Mouse (Mus musculus) forebrain, embryonic 11.5 days (tissue): ENCODE data around the gene Pcp2. TPM values are rescaled to one million over a fixed set of nuclear protein-coding genes. Genes with fewer than 3 reads are reported as not detected.
A peak's percentile ranks its signal among the peaks of the same experiment; 100 is the strongest.

ENCODE experiments used
- ATAC-seq: fragments of 200-750 bp; cut with Nextera tagmentation; replicated peaks from 2 replicates; pipeline ENCODE4 v1.8.0; 2017; ENCODE audit warnings: moderate TSS enrichment; ENCODE audit not compliant: low FRiP score
- DNase-seq: peaks from one replicate; pipeline ENCODE4 v3.0.0-alpha.2; 2017; ENCODE audit warnings: low spot score
- H3K27ac ChIP-seq: fragments of 300-500 bp; sonication (generic); 2 replicates; pipeline ENCODE4 v1.5.1; 2014; ENCODE audit warnings: low read depth, low read length
- H3K27me3 ChIP-seq: fragments of 300-500 bp; sonication (generic); 2 replicates; pipeline ENCODE4 v1.6.1; 2014; ENCODE audit warnings: mild to moderate bottlenecking, low read length, mixed read lengths; ENCODE audit not compliant: control insufficient read depth, insufficient read depth
- H3K36me3 ChIP-seq: fragments of 300-500 bp; sonication (generic); 2 replicates; pipeline ENCODE4 v1.6.1; 2014; ENCODE audit warnings: mild to moderate bottlenecking, low read length, moderate library complexity, mixed read lengths; ENCODE audit not compliant: control insufficient read depth, insufficient read depth
- H3K4me1 ChIP-seq: fragments of 300-500 bp; sonication (generic); replicated peaks from 2 replicates; pipeline ENCODE4 v1.6.1; 2014; ENCODE audit warnings: low read length, mixed read lengths; ENCODE audit not compliant: control insufficient read depth, insufficient read depth
- H3K4me2 ChIP-seq: fragments of 300-500 bp; sonication (generic); 2 replicates; pipeline ENCODE4 v1.6.1; 2014; ENCODE audit warnings: low read depth, mild to moderate bottlenecking, low read length, moderate library complexity, mixed read lengths; ENCODE audit not compliant: severe bottlenecking
- H3K4me3 ChIP-seq: fragments of 300-500 bp; sonication (generic); 2 replicates; pipeline ENCODE4 v1.5.1; 2014; ENCODE audit warnings: low read depth, low read length
- H3K9ac ChIP-seq: fragments of 300-500 bp; sonication (generic); 2 replicates; pipeline ENCODE4 v1.6.1; 2014; ENCODE audit warnings: low read length
- H3K9me3 ChIP-seq: fragments of 300-500 bp; sonication (generic); 2 replicates; pipeline ENCODE4 v1.6.1; 2016; ENCODE audit warnings: low read length, mixed read lengths; ENCODE audit not compliant: control insufficient read depth
- WGBS: fragments of 180-500 bp; shearing (Covaris S2); extraction: QIAGEN DNeasy Blood & Tissue Kit; methylation state at CpG from one replicate; pipeline ENCODE4 v1.1.7; 2014; 5-methylcytosine and 5-hydroxymethylcytosine counted together
- polyA plus RNA-seq: library from polyadenylated mRNA; unstranded; fragments of >200 nt; fragmentation: Nextera tagmentation; extraction: Ambion mirVana; gene quantifications from 2 replicates; pipeline ENCODE4 v1.2.1, GENCODE M21; 2014

The Pcp2 gene
- polyA plus RNA-seq, 1 experiment from 2014 or later: 0.51 TPM

DNA sequence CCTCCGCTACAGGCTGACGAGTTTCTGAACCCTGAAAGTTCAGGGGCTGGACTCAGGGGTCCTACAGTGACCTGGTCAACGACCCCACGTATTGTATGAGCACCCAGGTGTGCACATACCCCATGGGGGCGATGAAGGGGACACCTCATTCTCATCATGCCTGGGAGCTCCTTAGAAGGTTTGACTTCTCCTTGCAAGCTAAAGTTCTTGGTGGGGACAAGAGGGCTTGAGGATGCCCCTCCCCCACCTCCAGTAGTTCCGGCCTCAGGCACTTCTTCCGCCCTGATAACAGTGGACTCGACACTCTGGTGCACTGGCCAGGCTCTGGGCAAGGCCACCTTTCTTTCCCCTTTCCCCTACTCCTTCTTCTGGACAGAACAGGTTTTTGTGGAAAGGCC is 6.1 kb upstream of the Pcp2 start:
- WGBS: 21% methylated on average over 8 of the region's 8 CpGs
- H3K9ac ChIP-seq: peak overlapping the region; percentile 49
- DNase-seq (no peak), ATAC-seq (no peak; the same call in none of the 2 replicates)
- H3K27ac ChIP-seq: no peak overlapping the region
- H3K9me3 ChIP-seq: no peaks in the 10 kb centered on the region
- H3K4me2 ChIP-seq: peak overlapping the region; percentile 75
- peak overlapping the region; percentile 51 for H3K4me3 ChIP-seq
- H3K27me3 ChIP-seq: peaks cover 2% of the 10 kb centered on the region; the same call in 1 of the 2 replicates
- no peaks in the 10 kb centered on the region for H3K36me3 ChIP-seq
- no peaks in the 10 kb centered on the region; the same call in 1 of the 2 replicates for H3K4me1 ChIP-seq

GRCm38 (mm10) chr8:3630647-3631477 is 5.5 kb upstream of the Pcp2 start, which contains the start of gene Stxbp2:
Gene Stxbp2 (plus strand): TSS chr8:3630955.
- Histone ChIP-seq H3K4me3 (peak within 1 kb of the TSS; percentile 51), H3K27ac (no peak within 1 kb of the TSS), H3K36me3 (no peaks in the 10 kb centered on the region), H3K27me3 (peaks cover 2% of the 10 kb centered on the region; the same call in 1 of the 2 replicates), H3K4me2 (peak within 1 kb of the TSS; percentile 75), H3K9ac (peak within 1 kb of the TSS; percentile 49), H3K9me3 (no peaks in the 10 kb centered on the region), H3K4me1 (no peaks in the 10 kb centered on the region; the same call in 1 of the 2 replicates)
- 7% methylated on average over 46 of the region's 47 CpGs for whole genome bisulfite sequencing
- ATAC-seq: peak; percentile 78
- DNase-seq: peak; percentile 80

- no peak for ATAC-seq
- no peak overlapping the region for H3K4me3 ChIP-seq
- WGBS: 30% methylated on average over 5 of the region's 5 CpGs
These were observed 2.7 kb upstream of the Pcp2 start for GRCm38 (mm10) chr8:3628014-3628413.

GRCm38 (mm10) chr8:3626971-3627370 is 1.6 kb upstream of the Pcp2 start:
- H3K4me3 ChIP-seq: no peak overlapping the region
- DNase-seq (no peak), ATAC-seq (no peak)
- no peaks in the 10 kb centered on the region for H3K9me3 ChIP-seq
- no peak overlapping the region for H3K4me2 ChIP-seq
- no peaks in the 10 kb centered on the region for H3K36me3 ChIP-seq
- H3K9ac ChIP-seq: no peak overlapping the region
- peaks cover 2% of the 10 kb centered on the region; the same call in 1 of the 2 replicates for H3K27me3 ChIP-seq
- 68% methylated on average over 5 of the region's 5 CpGs for WGBS
- peaks cover under 1% of the 10 kb centered on the region; the same call in 1 of the 2 replicates for H3K4me1 ChIP-seq
- no peak overlapping the region for H3K27ac ChIP-seq

More at GRCm38 (mm10) chr8:3628014-3628413, 2.7 kb upstream of the Pcp2 start:
- Histone ChIP-seq H3K9ac (no peak overlapping the region), H3K27me3 (peaks cover 2% of the 10 kb centered on the region; the same call in 1 of the 2 replicates), H3K4me2 (no peak overlapping the region), H3K27ac (no peak overlapping the region), H3K4me1 (no peaks in the 10 kb centered on the region; the same call in 1 of the 2 replicates), H3K36me3 (no peaks in the 10 kb centered on the region), H3K9me3 (no peaks in the 10 kb centered on the region)
- DNase-seq: no peak

- no peak for DNase-seq
- ATAC-seq: no peak
- WGBS: 71% methylated on average over 8 of the region's 8 CpGs
- Histone ChIP-seq H3K9me3 (no peaks in the 10 kb centered on the region), H3K4me2 (peak overlapping the region; percentile 60), H3K27ac (no peak overlapping the region), H3K4me3 (peak overlapping the region; percentile 92), H3K4me1 (peaks cover 4% of the 10 kb centered on the region; the same call in 1 of the 2 replicates), H3K36me3 (peaks cover 2% of the 10 kb centered on the region; the same call in 1 of the 2 replicates), H3K9ac (peak overlapping the region; percentile 61; the same call in 1 of the 2 replicates), H3K27me3 (no peaks in the 10 kb centered on the region)
These were observed 3.2 kb downstream of the Pcp2 start for GRCm38 (mm10) chr8:3622119-3622518.

DNA sequence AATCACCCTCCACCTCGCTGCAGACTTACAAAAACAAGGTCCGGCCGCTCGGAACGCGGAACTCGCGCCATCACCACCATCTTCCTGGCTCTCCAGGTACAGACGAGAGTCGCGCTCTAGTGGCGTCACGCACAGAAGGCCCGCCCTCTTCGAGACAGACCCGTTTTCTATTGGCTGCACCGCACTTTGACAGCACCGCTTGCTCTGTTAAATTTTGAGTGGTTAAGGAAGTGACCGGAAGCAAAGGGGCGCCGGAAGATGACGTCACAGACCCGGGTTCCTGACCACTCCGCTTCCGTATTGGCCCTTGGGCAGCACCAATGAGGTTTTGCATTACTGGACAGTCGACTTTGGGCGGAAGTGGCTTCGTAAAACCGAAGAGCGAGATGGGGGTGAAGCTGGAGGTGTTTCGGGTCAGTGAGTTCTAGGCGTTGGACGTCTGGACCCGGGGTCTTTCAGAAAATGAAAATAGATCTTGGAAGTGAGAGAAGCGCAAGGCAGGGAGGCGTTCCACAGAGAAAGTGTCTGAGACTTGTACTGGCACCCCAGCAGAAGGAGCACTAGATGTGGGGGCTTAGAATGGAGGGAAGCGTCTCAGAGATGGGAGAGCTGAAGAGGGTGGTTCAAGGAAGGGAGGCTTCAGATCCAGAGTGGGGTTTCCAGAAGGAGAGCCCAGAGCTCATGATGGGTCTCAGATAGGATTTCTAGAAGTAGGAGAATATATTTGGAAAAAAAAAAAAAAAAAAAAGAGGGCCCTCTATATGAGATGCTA is 4.0 kb downstream of the Pcp2 start, which contains the start of the genes Xab2 and Pet100:
Gene Xab2, minus strand, starts transcription at position 118 of the 772 bp plus-strand sequence.
Gene Pet100, plus strand, starts transcription at position 350 of the 772 bp plus-strand sequence.
- Histone ChIP-seq H3K36me3 (peaks cover 2% of the 10 kb centered on the region; the same call in 1 of the 2 replicates), H3K27ac (no peak within 1 kb of the TSS)
- peak; percentile 98 for ATAC-seq

GRCm38 (mm10) chr8:3609816-3610150 is 15.6 kb downstream of the Pcp2 start:
- H3K27me3 ChIP-seq: no peaks in the 10 kb centered on the region
- no peaks in the 10 kb centered on the region for H3K9me3 ChIP-seq
- no peak for ATAC-seq
- no peaks in the 10 kb centered on the region for H3K4me1 ChIP-seq
- peaks cover 7% of the 10 kb centered on the region; the same call in 1 of the 2 replicates for H3K36me3 ChIP-seq
- no peak overlapping the region for H3K9ac ChIP-seq
- no peak overlapping the region for H3K27ac ChIP-seq
- no peak for DNase-seq
- no peak overlapping the region for H3K4me2 ChIP-seq
- WGBS: 78% methylated on average over 6 of the region's 6 CpGs
- H3K4me3 ChIP-seq: no peak overlapping the region

More for the DNA sequence above, 4.0 kb downstream of the Pcp2 start, which contains the start of the genes Xab2 and Pet100:
- Histone ChIP-seq H3K4me2 (peak within 1 kb of the TSS; percentile 80), H3K4me1 (peaks cover 4% of the 10 kb centered on the region; the same call in 1 of the 2 replicates), H3K27me3 (no peaks in the 10 kb centered on the region), H3K9me3 (no peaks in the 10 kb centered on the region), H3K4me3 (peak within 1 kb of the TSS; percentile 92), H3K9ac (peak within 1 kb of the TSS; percentile 72)
- WGBS: under 1% methylated on average over 37 of the region's 37 CpGs
- peak; percentile 100 for DNase-seq
